Mouse (Mus musculus) heart, postnatal 10 days (tissue): ENCODE measurements around the gene Map1lc3b. TPM values are rescaled to one million over a fixed set of nuclear protein-coding genes. Genes with fewer than 3 reads are reported as not detected.

Source experiments
- DNase-seq, 2 experiments: peaks; one replicate each; pipeline ENCODE4 v3.0.0; 2021
- intact Hi-C: fragments of 180-260 bp; cut with DNase I; formaldehyde crosslinking; loops from one replicate; pipeline ENCODE4 v1.15.1; 2025
- total RNA-seq, 2 experiments: library from RNA; stranded (reverse); gene quantifications; 2 replicates each; pipeline ENCODE4 v1.2.3; 2021

Gene Map1lc3b
- total RNA-seq, 2 experiments from 2014 or later: 181 to 187 TPM

- intact Hi-C loops: loop anchor here (1.0 to 10.0 kb wide), 4 partner anchors 39 to 242 kb away; partner anchors contain the start of gene Zcchc14
- no peak for DNase-seq
Measured at GRCm38 (mm10) chr8:121602411-121602810, 12.2 kb downstream of the Map1lc3b start.

GRCm38 (mm10) chr8:121602860-121603259, 12.7 kb downstream of the Map1lc3b start:
- intact Hi-C loops: loop anchor here (1.0 to 10.0 kb wide), 4 partner anchors 40 to 242 kb away; partner anchors contain the start of gene Zcchc14

DNA sequence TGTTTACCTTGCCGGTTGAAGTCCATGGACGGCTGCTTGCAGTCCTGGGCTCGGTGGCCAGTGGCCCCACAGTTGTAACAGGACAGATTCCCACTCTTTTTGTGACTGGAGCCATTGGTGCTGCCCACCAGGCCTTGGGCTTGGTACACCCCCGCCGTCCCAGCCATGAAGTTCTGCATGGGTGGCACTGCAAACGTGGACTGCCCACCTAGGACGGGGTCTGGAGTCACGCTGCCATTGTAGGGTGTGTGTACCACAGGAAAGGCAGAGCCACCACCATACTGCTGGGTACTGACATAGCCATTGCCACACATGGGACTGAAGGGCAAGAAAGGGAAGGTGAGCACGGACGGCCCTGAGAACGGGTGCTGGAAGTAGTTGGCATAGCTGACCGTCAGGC, 13.6 kb downstream of the Map1lc3b start:
- intact Hi-C loops: loop anchor here (2.0 to 10.0 kb wide), 3 partner anchors 51 to 241 kb away; partner anchors contain the start of gene Zcchc14
- no peak for DNase-seq

More at GRCm38 (mm10) chr8:121602860-121603259, 12.7 kb downstream of the Map1lc3b start:
- peak; percentile 75 to 82 for DNase-seq

DNA sequence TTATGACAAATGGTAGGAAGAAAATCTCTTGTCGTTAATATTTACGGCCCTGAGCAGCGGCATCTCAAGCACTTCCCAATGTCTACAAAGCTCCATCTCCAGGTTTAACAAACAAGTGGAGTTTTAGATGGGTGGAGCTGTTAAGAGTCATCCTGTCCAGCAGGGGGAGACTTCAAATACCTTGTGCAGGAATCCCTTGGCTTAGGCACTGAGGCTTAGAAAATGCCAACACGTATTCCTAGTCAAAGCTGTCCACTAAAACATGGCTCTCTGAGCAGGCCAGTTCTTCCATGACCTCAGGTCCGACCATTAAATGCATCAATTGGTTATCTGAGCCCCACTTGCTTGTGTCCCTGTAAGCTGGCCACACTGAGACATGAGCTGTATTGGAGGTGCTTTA, 17.5 kb downstream of the Map1lc3b start:
- intact Hi-C loops: loop anchor here (10.0 kb wide), 2 partner anchors 47 to 237 kb away; partner anchors contain the start of gene Zcchc14
- DNase-seq: no peak

DNA sequence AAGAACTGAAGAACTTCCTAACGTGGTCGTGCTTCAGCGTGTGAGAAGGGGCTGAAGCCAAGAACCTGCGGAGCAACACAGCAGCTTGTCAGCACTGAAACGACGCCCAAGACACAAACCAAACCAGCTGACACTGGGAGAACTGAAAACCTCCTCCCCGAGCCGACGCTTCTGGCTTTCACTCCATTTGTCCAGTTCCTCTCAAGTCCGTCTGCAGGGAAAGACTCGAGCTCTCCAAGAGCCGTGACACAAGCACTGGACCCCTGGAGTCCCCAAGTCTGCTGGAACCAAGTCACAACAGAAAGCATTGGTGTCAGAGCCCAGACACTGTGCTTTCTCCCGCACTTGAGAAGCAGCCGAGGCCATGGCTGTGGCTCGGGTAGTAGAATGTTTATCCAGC, 19.1 kb downstream of the Map1lc3b start:
- no peak for DNase-seq
- intact Hi-C loops: loop anchor here (10.0 kb wide), 2 partner anchors 46 to 236 kb away; partner anchors contain the start of gene Zcchc14

DNA sequence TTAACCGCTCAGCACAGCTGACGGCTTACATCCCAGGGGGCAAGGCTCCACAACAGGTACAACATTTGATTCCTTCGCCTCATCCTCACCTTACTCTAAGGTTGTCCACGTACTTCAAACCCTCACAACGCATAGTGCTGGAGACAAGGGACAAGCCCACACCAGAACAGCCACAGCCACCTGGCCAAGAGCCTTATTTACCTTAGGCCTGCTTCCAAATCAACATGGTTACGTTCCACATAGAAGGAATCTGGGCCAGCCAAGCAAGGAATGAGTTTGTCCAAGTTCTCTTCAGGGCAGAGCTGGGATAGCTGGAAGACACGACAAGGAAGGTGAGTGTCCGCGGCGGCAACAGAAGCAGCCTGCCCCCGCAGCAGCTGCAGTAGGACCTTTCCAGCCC, 19.8 kb downstream of the Map1lc3b start:
- DNase-seq: no peak
- intact Hi-C loops: loop anchor here (10.0 kb wide), 2 partner anchors 45 to 235 kb away; partner anchors contain the start of gene Zcchc14

DNA sequence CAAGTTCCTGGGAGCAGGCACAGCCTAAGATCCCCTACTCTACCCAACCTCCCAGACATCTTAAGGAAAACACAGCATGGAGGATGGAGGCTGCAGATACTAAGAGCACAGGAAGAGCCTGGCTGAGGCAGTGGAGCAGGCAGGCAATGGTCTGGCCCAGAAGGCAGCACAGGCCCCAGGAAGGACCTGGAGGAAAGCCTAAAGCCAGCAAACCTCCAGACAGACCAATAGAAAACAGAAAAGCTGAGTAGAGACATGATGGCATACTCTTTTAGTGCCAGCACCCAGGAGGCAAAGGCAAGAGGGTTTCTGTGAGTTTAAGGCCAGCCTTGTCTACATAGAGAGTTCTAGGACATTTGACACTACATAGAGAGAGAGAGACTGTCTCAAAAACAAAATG, 23.3 kb downstream of the Map1lc3b start:
- no peak for DNase-seq
- intact Hi-C loops: no loop called here

GRCm38 (mm10) chr8:121619401-121619995, 29.3 kb downstream of the Map1lc3b start:
- intact Hi-C loops: no loop called here
- DNase-seq: peak; percentile 75 to 82

GRCm38 (mm10) chr8:121620801-121621516, 30.8 kb downstream of the Map1lc3b start:
- DNase-seq: peak; percentile 53 to 63
- intact Hi-C loops: no loop called here

DNA sequence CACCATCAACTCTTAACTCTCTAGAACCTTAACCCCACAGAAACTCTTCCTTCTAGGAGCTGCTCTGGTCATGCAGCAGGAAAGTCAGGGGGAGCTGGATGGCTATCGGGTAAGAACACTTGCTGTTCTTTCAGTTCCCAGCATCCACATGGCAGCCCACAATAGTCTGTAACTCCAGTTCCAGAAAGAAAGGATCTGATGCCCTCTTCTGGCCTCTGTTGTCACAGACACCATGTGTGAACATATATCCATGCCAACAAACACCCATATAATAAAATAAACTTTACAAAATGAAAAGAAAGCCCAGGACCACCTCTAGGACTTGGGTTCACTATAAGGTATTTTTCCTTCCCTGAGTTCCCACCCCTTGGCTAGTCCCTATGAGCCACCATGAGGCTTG, 31.7 kb downstream of the Map1lc3b start:
- DNase-seq: no peak
- intact Hi-C loops: no loop called here

- intact Hi-C loops: no loop called here
- DNase-seq: no peak
Measured at GRCm38 (mm10) chr8:121623043-121623442, 32.9 kb downstream of the Map1lc3b start.

GRCm38 (mm10) chr8:121628681-121629080, 38.5 kb downstream of the Map1lc3b start:
- no peak for DNase-seq
- intact Hi-C loops: no loop called here

- intact Hi-C loops: no loop called here
- peak; percentile 54 to 64 for DNase-seq
Measured at GRCm38 (mm10) chr8:121631645-121632071, 41.5 kb downstream of the Map1lc3b start.

GRCm38 (mm10) chr8:121632401-121632800, 42.2 kb downstream of the Map1lc3b start:
- intact Hi-C loops: no loop called here
- no peak for DNase-seq

- intact Hi-C loops: no loop called here
- peak; percentile 61 to 67 for DNase-seq
Measured at GRCm38 (mm10) chr8:121635534-121635933, 45.4 kb downstream of the Map1lc3b start.

GRCm38 (mm10) chr8:121636180-121636579, 46.0 kb downstream of the Map1lc3b start:
- no peak for DNase-seq
- intact Hi-C loops: no loop called here

DNA sequence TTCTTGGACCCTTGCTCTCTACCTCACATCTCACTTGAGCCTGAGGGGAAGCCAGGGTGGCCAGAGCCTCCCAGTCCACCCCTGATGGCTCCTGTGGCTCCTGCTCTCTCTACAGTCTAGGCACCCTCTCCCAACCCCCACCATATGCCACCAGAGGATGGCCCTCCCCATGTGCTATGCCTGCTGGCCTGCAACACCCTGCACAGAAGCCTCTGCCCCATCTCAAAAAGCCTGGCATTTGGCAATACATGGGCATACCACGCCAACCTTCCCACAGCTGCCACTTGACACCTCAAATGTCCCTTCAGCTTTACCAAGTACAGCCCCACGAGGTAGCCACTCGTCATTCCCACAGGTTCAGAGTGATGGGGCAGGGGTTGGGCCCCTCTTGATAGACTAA, 52.6 kb downstream of the Map1lc3b start:
- DNase-seq: no peak
- intact Hi-C loops: no loop called here

- no peak for DNase-seq
- intact Hi-C loops: no loop called here
Measured at GRCm38 (mm10) chr8:121643384-121643783, 53.2 kb downstream of the Map1lc3b start.

DNA sequence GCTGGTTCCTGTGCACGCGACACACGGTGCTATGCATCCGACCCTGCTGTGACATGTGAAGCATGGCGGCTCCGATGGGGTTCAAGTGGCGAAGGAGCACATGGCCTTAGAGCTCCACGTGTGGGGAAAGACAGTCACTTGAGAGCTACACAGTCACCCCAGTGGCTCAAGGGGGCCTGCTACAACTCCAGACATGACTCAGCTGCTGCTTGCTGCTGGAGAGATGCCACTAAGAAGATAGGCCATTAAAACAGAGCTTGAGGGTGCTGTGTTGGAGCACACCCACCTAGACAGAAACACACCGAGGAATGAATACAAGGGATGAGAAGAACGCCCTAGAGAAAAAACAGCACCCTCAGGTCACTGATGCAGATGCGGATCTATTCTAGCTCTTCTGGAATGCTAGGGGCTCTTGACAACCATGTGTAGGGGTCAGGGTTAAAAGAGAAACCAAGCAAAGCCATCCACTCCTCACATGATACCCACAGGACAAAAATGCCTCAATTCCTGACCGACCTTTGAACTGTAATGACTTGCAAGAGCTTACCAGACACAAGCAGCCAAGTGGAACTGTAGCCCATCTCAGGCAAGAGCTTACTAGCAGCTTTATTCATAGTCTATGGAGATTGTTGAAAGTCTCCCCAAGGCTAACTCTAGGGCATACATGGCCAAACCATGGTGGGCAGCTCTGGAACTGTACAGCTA, 57.5 kb downstream of the Map1lc3b start:
- intact Hi-C loops: no loop called here
- DNase-seq: no peak
